Mouse (Mus musculus): ENCODE measurements at regions not wholly inside any gene's neighbourhood (a gene's known extent, or its start where the extent isn't known, plus 50 kb on each side); places are given as distances from the start of the nearest gene placed in this dataset.

GRCm38 (mm10) chr17:9995321-9995720 lies 324.3 kb downstream of the Qk start:
- DNase-seq (ENCODE audit: low read depth): no peak

DNA sequence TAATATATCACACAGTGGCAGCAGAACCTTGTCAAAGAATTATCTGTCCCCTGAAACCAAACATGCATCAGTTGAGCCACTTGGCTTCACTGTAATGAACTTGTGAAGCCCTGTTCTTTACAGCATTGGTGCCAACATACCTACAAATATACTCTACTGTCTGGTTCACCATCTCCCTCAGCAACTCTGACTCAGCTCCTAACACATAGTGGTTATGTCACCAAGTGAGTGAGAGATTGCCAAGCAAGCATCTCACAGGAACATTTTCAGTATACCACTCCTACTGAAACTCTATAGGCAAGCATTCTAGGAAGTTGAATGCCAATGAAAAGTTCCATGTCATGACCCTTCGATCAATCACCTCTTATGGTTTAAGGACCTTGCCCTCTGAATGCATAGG lies 321.2 kb upstream of the Pabpc6 start:
- DNase-seq (ENCODE audit: low read depth): no peak

GRCm38 (mm10) chr17:9981273-9981672 lies 311.8 kb upstream of the Pabpc6 start:
- no peak for DNase-seq (ENCODE audit: low read depth)

GRCm38 (mm10) chr17:9976866-9977421 lies 307.4 kb upstream of the Pabpc6 start:
- DNase-seq (ENCODE audit: low read depth): no peak

DNA sequence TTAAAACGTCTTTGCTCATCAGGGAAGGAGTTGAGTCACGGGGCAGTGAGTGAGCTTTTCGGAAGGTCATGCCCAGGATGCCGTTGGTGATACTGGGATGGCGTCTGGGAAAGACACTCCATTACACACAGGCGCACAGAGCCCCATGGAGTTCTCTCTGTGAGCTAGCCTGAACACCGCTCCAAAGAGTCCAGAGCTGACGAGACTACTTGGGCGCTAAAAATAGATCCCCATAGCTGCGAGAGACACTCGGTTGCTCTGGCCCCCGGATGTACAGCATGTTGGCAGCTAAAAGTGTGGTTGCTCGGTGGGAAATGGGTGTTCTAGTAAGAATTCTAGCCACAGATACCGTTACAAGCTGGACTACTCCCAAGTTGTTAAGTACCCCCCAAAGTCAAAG lies 306.5 kb upstream of the Pabpc6 start:
- DNase-seq (ENCODE audit: low read depth): no peak

DNA sequence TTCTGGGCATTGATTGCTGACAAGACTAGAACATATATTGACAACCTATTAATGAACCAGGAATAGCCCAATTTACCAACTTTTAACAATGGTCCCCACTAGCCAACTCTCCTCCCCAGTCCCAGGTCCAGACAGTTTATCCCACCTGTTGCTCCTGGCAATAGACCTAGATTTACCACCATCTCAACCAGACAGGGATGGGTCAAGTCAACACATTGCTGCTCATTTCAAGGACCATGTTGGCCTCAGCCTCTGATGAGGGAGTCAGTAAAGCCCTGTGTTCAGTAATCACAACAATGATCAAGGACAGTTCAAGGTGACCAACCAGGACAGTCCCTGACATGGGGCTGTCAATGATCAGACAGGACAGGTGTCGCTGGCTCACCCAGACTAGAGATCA lies 305.6 kb upstream of the Pabpc6 start:
- no peak for DNase-seq (ENCODE audit: low read depth)

DNA sequence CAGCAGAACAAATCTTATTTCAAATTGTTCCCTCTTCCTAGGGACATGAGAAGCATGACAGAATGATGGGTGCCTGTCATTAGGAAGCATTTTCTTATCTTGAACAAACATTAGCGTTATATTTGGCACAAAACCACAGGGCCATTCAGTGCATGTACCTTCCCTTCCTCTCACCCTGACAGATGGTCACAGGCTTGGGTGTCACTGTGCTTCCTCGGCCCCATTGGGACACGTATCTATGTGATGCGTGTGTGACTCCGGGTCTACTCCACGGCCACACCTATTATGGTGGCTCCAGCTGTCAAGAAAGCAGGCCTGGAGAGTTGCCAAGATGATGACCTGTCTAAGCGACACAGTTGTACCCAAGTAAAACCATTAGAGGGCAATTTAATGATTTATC lies 298.5 kb upstream of the Pabpc6 start:
- DNase-seq (ENCODE audit: low read depth): no peak

DNA sequence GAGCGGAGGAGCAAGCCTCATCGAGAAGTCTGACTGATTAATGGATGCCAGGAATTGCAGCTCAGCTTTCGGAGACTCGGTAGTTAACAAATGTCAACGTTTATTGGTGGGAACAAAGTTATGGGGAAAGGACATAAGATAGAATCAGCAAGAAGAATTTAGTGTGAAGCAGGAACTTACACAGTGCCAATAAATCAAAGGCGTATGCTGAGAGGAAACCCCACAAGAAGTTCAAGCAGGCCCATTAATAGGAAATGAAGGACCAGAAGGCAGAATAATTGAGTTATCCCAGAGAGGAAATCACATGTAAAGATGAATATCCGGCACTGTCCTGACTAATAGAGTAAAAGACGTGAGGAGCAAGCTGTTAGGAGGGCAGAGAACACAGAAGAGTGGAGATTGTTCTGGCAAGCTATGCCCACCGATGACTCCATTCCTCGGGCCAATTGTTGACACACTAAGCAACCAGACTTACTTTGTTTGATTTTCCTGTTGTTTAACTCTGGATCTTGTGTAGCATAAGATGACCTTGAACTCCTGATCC lies 293.4 kb upstream of the Pabpc6 start:
- no peak for DNase-seq (ENCODE audit: low read depth)

GRCm38 (mm10) chr17:9948985-9949667 lies 279.6 kb upstream of the Pabpc6 start:
- no peak for DNase-seq (ENCODE audit: low read depth)

- DNase-seq (ENCODE audit: low read depth): no peak
These were observed 278.1 kb upstream of the Pabpc6 start for GRCm38 (mm10) chr17:9947609-9948008.

- no peak for DNase-seq (ENCODE audit: low read depth)
These were observed 275.0 kb upstream of the Pabpc6 start for GRCm38 (mm10) chr17:9944513-9944912.

DNA sequence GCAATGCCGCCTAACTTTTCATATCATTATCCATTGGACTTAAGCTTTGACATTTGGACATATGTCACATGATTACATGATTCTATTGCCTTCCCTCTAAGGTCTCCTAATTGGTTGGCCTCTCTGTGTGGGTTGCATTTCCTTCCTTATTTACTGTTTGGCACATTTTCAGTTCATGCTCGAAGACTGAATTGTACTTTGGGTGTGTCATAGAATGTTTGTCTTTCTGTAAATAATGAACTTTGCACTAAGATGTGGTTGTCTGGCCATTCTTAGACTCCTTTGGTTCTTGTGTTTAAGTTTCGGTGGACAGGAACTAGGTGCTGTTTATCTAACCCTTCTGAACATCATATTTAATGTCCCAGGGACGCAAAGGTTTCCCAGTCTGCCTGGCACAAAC lies 272.7 kb upstream of the Pabpc6 start:
- no peak for DNase-seq (ENCODE audit: low read depth)

DNA sequence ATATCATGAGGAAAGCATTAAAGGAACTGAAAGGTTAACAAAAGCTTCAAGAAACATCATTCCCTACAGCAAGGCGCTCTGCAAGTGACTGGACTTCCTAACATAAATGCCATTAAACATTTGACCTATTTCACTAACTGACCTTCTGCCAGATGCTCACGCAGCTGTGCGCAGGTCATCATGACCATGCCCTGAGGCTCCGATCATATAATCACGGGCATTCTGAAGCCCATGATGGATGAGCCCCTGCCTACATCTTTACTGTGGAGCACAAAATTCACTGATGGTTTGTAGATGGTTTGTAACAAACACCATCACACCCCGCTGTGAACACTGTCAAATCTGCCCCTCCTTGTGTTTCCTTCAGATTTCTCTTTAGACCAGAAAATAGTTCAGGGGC lies 270.1 kb upstream of the Pabpc6 start:
- DNase-seq (ENCODE audit: low read depth): no peak

DNA sequence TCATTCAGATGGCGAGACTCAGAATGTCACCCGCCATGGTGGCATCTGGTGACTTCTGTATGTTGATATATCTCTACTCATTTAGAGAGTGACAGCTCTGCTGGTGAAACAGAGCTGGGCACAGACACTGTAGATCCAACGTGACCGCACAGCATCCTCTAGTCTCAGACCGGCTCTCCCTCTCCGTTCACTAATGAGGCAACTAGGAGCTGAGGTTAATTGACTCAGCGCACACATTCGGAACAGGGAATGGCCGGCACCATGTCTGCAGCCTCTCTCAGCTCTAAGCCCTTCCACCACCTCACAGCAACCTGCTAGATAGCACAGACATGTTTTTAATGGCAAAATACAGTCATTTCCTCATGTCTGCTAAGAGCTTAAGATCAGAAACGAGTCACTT lies 268.9 kb upstream of the Pabpc6 start:
- no peak for DNase-seq (ENCODE audit: low read depth)

DNA sequence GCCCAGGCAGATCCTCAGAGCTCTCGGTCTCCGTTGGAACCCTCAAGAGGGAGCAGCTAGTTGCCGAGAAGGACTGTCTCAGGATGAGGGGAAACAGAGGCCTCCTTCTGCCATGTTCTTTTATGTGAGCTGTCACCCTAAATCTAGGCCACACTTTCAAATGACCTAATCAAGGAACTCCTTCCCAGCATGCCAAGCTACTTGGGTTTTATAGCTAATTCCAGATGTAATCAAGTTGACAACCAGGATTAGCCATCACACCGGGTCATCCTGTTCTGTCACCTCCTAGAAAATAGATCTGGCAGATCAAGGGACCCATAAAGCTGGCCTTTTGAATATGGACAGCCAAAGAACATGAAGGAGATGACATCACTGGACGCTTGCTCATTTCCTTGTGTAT lies 267.7 kb upstream of the Pabpc6 start:
- no peak for DNase-seq (ENCODE audit: low read depth)

DNA sequence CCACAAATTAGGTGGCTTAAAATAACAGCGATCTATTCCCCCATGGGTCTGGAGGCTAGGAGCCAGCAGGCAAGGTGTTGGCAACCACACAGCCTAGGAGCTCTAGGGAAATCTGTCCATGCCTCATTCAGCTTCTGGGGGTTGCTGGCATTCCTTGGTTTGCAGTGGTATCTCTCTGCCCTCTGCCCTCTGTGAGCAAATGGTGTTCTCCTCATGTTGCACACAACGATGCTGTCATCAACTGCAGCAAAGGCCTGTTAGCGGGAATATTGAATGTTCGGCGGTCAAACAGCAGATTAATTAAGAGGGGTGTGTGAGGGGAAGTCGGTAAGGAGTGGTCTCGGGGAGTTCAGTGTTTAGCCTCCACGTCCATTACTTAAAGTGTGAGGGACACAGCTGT lies 262.7 kb upstream of the Pabpc6 start:
- no peak for DNase-seq (ENCODE audit: low read depth)

- DNase-seq (ENCODE audit: low read depth): no peak
These were observed 262.0 kb upstream of the Pabpc6 start for GRCm38 (mm10) chr17:9931526-9931925.

DNA sequence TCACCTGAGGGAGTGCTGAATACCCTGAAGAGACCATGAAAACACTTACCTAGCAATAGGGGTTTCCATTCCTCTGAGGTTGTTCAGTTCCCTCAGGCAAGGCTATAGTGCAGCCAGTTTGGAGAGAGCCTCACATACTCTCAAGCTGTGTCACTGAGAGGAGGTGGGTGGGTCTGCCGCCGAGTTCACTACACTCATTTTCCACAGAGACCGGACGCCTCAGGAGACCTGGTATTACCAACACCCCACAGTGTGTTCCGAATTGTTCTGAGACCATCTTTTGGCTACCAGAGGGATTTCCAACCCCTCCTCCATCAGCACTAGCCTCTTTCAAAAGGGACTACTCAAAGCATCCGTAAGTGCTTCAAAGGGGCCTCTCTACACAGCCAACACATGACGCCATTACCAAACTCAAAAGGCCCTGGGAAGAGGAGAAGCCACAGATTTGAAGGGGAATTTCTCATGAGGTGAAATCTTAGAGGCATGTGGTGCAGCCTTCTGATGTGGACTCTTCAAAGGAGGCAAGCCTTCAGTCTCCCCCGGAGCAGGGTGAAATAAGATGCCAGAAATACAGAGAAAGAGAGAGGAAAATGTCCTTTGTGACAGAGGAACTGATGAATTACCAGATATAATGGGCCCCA lies 260.1 kb upstream of the Pabpc6 start:
- DNase-seq (ENCODE audit: low read depth): no peak

DNA sequence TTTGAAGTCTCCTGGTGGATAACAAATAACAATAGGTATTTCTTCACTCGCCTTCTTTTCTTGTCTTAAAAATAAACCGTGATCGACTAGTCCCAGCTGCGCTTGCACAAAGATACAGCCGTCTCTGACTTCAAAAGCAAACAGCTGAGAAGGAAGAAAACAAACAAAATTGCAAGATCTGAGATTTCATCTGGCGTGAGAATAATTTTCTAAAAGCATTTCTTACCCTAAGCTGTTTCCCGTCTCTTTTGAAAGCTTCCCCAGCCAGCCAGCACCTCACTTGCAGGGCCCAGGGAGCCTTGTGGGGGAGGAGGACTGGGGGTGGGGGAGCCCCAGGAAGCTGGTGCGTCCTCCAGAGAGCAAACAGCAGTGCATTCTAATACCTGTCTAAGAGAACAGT lies 258.2 kb upstream of the Pabpc6 start:
- no peak for DNase-seq (ENCODE audit: low read depth)

DNA sequence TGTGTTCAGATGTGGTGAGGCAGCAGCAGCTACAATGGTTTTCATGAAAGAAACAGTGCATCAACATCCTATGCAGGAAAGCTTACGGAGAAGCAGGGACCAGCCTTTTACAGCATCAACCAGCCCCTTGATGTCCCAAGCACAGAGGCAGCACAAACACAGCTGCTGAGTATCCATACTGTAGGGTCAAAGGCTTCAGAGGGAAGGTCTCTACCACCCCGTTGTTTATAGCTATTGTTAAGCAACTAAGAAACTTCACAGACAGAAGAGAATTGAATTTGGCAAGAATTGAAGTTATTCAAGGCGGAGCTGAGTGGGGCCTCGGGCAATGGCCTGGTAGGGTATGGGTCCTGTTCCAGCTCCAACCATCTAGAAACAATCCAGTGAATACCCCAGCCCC lies 256.8 kb upstream of the Pabpc6 start:
- no peak for DNase-seq (ENCODE audit: low read depth)

- DNase-seq (ENCODE audit: low read depth): no peak
These were observed 251.8 kb upstream of the Pabpc6 start for GRCm38 (mm10) chr17:9921326-9921725.

GRCm38 (mm10) chr17:9917031-9917430 lies 247.5 kb upstream of the Pabpc6 start:
- DNase-seq (ENCODE audit: low read depth): no peak

DNA sequence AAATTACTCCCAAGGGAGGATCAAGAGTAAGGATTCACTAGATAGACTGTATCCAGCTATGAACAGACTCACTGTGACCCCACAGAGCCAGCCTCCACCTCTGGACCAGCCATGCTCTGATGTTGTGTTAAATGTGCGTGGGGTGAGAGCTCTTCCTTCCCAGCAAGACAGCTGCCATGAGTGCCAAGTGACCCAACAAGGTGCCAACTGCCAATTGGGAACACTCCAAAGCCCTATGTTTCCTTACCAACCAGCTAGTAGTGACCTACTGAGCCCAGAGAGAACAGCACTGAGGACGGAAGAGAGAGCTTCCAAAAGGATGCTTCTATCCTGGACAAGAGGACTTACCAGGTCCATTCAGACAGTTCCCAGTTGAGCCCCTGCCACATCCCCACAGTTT lies 241.3 kb upstream of the Pabpc6 start:
- no peak for DNase-seq (ENCODE audit: low read depth)

- DNase-seq (ENCODE audit: low read depth): no peak
These were observed 237.6 kb upstream of the Pabpc6 start for GRCm38 (mm10) chr17:9907077-9907476.
